Comparison of ENCODE assay signal across 28 mouse cellular contexts in the genomic region with DNA sequence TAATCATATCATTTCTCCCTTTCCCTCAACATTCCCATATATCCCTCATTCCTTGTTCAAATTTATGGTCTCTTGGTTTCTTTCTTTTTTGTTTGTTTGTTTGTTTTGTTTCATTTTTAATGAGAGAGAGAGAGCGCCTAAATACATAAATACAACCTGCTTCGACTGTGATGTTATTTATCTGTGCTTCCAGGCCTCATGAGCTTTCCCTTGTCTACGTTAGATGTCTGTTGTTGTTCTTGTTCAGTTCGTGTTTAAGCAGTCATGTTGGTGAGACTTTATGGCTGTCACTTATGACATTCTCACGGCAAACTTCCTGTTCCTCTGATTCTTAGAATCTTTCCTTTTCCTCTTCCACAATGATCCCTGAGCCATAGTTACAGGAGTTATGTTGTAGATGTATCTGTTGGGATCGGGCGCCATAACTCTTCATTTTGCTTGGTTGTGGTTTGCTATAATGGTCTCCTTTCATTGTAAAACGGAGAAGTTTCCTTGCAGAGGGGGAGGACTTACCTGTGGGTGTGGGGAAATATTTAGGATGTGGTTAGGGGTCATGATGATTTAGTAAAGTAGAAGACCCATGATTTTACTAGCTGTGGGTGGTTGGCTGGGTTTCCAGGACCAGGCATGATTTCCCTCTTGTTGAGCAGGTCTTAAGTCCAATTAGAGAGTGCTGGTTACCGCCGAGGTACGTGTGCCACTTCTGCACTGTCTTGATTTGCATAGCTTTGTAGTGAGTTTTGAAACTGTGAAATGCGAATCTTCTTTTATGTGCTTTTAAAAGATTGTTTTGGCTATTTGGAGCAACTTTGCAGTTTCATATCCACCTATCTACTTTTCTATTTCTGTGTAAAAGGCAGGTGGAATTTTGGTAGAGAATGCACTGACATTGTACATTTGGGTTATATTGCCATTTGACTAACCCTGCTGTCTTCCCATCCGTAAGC. TPM values are rescaled to one million over a fixed set of nuclear protein-coding genes. Genes with fewer than 3 reads are reported as not detected.
DNase-seq lines count a peak whose midpoint lies in the region; ATAC-seq and TF ChIP-seq lines count a peak whose summit lies in the region.
"Had no signal": no experiment of that assay in that cellular context is flagged by ENCODE, and none has a peak within 500 bp of the region (broad histone marks: within the 10 kb centered on the region; RNA-seq: fewer than 3 reads in every experiment).

No protein-coding gene starts in this region.

- H3K4me2 ChIP-seq in lung, embryonic 15.5 days, result no peak overlapping the region
- H3K4me2 ChIP-seq: embryonic facial prominence, embryonic 12.5 days; embryonic facial prominence, embryonic 15.5 days; forebrain, embryonic 12.5 days; forebrain, embryonic 15.5 days; heart, embryonic 13.5 days; hindbrain, embryonic 14.5 days had no signal

- no peak overlapping the region for H3K27ac ChIP-seq in lung, embryonic 15.5 days
- H3K27ac ChIP-seq in MEL (ENCODE audit: control insufficient read depth, low read depth, low read length), result peak overlapping the region; percentile 81
- H3K27ac ChIP-seq: embryonic facial prominence, embryonic 12.5 days; embryonic facial prominence, embryonic 15.5 days; forebrain, embryonic 12.5 days; forebrain, embryonic 15.5 days; heart, embryonic 10.5 days; heart, embryonic 13.5 days; hindbrain, embryonic 14.5 days; hindbrain, postnatal 0 days had no signal

- H3K9me3 ChIP-seq in lung, embryonic 15.5 days, result no peaks in the 10 kb centered on the region
- no peaks in the 10 kb centered on the region for H3K9me3 ChIP-seq in MEL (replicated peaks; ENCODE audit: insufficient read depth, low read length)
- H3K9me3 ChIP-seq: embryonic facial prominence, embryonic 12.5 days; embryonic facial prominence, embryonic 15.5 days; forebrain, embryonic 12.5 days; forebrain, embryonic 15.5 days had no signal

- peaks cover 47% of the 10 kb centered on the region for H3K79me2 ChIP-seq in MEL (ENCODE audit: control insufficient read depth, insufficient read depth, low read length, poor library complexity)

- no peak for TF ChIP-seq POLR2A in MEL (IDR thresholded peaks at IDR 0.05; ENCODE audit: control insufficient read depth in 1 of 2, insufficient read depth in 1 of 2, low read depth in 1 of 2, low read length in 2 of 2, poor library complexity in 1 of 2)

- DNase-seq in lung, adult 18-20 months, result no peak
- peak; percentile 89 for DNase-seq in MEL (ENCODE audit: low read depth, low spot score)
- DNase-seq in adrenal gland, postnatal 4 days (ENCODE audit: low spot score in 2 of 2), result no peak
- DNase-seq: adrenal gland, postnatal 10 days; adrenal gland, postnatal 36 days; cerebellum, adult 11 months; cerebellum, adult 2 months; cerebellum, adult 9-11 months; cerebellum, postnatal 25 days; gastrocnemius, postnatal 25 days; heart, adult 18-20 months; heart, postnatal 14 days; heart, postnatal 4 days; kidney, adult 2 months had no signal

- peaks cover 26% of the 10 kb centered on the region for H3K4me1 ChIP-seq in lung, embryonic 15.5 days
- H3K4me1 ChIP-seq in MEL (ENCODE audit: control insufficient read depth in 1 of 2, insufficient read depth in 2 of 2, low read length in 2 of 2), result peaks cover 14% of the 10 kb centered on the region in 2 experiments

- H3K9ac ChIP-seq in lung, embryonic 15.5 days, result peak overlapping the region; percentile 6; the same call in 1 of the 2 replicates
- H3K9ac ChIP-seq in MEL (ENCODE audit: control insufficient read depth, low read depth, low read length, poor library complexity, severe bottlenecking), result no peak overlapping the region
- H3K9ac ChIP-seq: embryonic facial prominence, embryonic 12.5 days; embryonic facial prominence, embryonic 15.5 days; forebrain, embryonic 12.5 days; forebrain, embryonic 15.5 days; heart, embryonic 13.5 days; hindbrain, embryonic 14.5 days had no signal

- no peak overlapping the region for H3K4me3 ChIP-seq in lung, embryonic 15.5 days
- peak overlapping the region; percentile 21 to 44 for H3K4me3 ChIP-seq in MEL (ENCODE audit: control insufficient read depth in 1 of 2, insufficient read depth in 1 of 2, low read depth in 2 of 2, low read length in 2 of 2)
- H3K4me3 ChIP-seq: embryonic facial prominence, embryonic 12.5 days; embryonic facial prominence, embryonic 15.5 days; forebrain, embryonic 12.5 days; forebrain, embryonic 15.5 days; heart, embryonic 10.5 days; heart, embryonic 13.5 days had no signal

- no peaks in the 10 kb centered on the region for H3K27me3 ChIP-seq in lung, embryonic 15.5 days
- no peaks in the 10 kb centered on the region for H3K27me3 ChIP-seq in MEL (ENCODE audit: control insufficient read depth in 1 of 2, insufficient read depth in 2 of 2, low read length in 2 of 2)
- H3K27me3 ChIP-seq: embryonic facial prominence, embryonic 12.5 days; embryonic facial prominence, embryonic 15.5 days; forebrain, embryonic 12.5 days; forebrain, embryonic 15.5 days; heart, embryonic 13.5 days; Patski had no signal

- no peak for ATAC-seq in lung, embryonic 15.5 days (ENCODE audit: borderline replicate concordance, extremely low read depth, low FRiP score, low TSS enrichment)
- peak; percentile 41 for ATAC-seq in CD4-positive, CD25-positive, alpha-beta regulatory T cell, adult 4 months
- ATAC-seq in inflammation-experienced regulatory T-cells, adult 6 months, result peak; percentile 73
- ATAC-seq in monocyte, adult 5-6 weeks (replicated peaks; ENCODE audit: insufficient number of reproducible peaks, low FRiP score, low TSS enrichment, poor library complexity, severe bottlenecking), result no peak
- ATAC-seq: forebrain, embryonic 15.5 days; hindbrain, postnatal 0 days; intestine, postnatal 0 days; Patski had no signal

- peak; percentile 66 to 71 for TF ChIP-seq EP300 in MEL (IDR thresholded peaks at IDR 0.05; ENCODE audit: low read depth in 1 of 2, low read length in 2 of 2)

- WGBS in lung, embryonic 15.5 days, result 81% methylated on average over 13 of the region's 13 CpGs

- TF ChIP-seq RAD21 in MEL (IDR thresholded peaks at IDR 0.05; ENCODE audit: low read depth, low read length), result no peak

- peaks cover 5% of the 10 kb centered on the region; the same call in 1 of the 2 replicates for H3K36me3 ChIP-seq in lung, embryonic 15.5 days
- peaks cover 0 to 21% of the 10 kb centered on the region in 2 experiments; a peak in 3 of 4 replicates for H3K36me3 ChIP-seq in MEL (ENCODE audit: control insufficient read depth in 1 of 2, insufficient read depth in 2 of 2, low read length in 2 of 2)
- H3K36me3 ChIP-seq: forebrain, embryonic 15.5 days had no signal

- TF ChIP-seq CTCF in MEL (IDR thresholded peaks at IDR 0.05 in 2 of 3, conservative IDR thresholded peaks at IDR 0.05 in 1 of 3; ENCODE audit: control insufficient read depth in 1 of 3, insufficient read depth in 1 of 3, low read depth in 2 of 3, low read length in 3 of 3, poor library complexity in 1 of 3, severe bottlenecking in 1 of 3), result no peak

TF ChIP-seq in MEL, 35 proteins besides CTCF, POLR2A, EP300 and RAD21 (continues in another document):
- TF ChIP-seq MAX (IDR thresholded peaks at IDR 0.05; ENCODE audit: low read length) (0 out of 2 replicates have a peak, but pooled peaks have one; percentile 34), KAT2A (conservative IDR thresholded peaks at IDR 0.05; ENCODE audit: low read depth, low read length) (no peak), ZKSCAN1 (IDR thresholded peaks at IDR 0.05; ENCODE audit: low read depth, low read length) (no peak), POLR2AphosphoS5 (IDR thresholded peaks at IDR 0.05; ENCODE audit: borderline replicate concordance, low read depth, low read length) (no peak), ELF1 (IDR thresholded peaks at IDR 0.05; ENCODE audit: low read depth, low read length) (0 out of 2 replicates have a peak, but pooled peaks have one; percentile 34), BHLHE40 (IDR thresholded peaks at IDR 0.05; ENCODE audit: borderline replicate concordance, low read depth, low read length) (no peak), E2F4 (IDR thresholded peaks at IDR 0.05; ENCODE audit: borderline replicate concordance, low read depth, low read length) (no peak), ZNF384 (IDR thresholded peaks at IDR 0.05; ENCODE audit: low read depth, low read length) (no peak), POLR2AphosphoS2 (IDR thresholded peaks at IDR 0.05; ENCODE audit: low read length) (no peak), MAFK (IDR thresholded peaks at IDR 0.05; ENCODE audit: borderline replicate concordance, low read depth, low read length) (no peak), SIN3A (IDR thresholded peaks at IDR 0.05; ENCODE audit: low read length) (peak; percentile 83; the same call in 1 of the 2 replicates), GATA1 (IDR thresholded peaks at IDR 0.05; ENCODE audit: low read depth, low read length) (peak; percentile 70), ETS1 (IDR thresholded peaks at IDR 0.05; ENCODE audit: low read depth, low read length) (peak; percentile 59), MYB (IDR thresholded peaks at IDR 0.05; ENCODE audit: low read depth, low read length) (no peak), USF1 (IDR thresholded peaks at IDR 0.05; ENCODE audit: low read depth, low read length) (no peak), HCFC1 (IDR thresholded peaks at IDR 0.05; ENCODE audit: low read depth, low read length) (peak; percentile 35; the same call in 1 of the 2 replicates), NELFE (IDR thresholded peaks at IDR 0.05; ENCODE audit: low read depth, low read length) (no peak), MXI1 (IDR thresholded peaks at IDR 0.05; ENCODE audit: low read depth, low read length) (0 out of 2 replicates have a peak, but pooled peaks have one; percentile 38), RCOR1 (IDR thresholded peaks at IDR 0.05; ENCODE audit: low read depth, low read length) (peak; percentile 37; the same call in 1 of the 2 replicates), ZC3H11A (IDR thresholded peaks at IDR 0.05; ENCODE audit: low read depth, low read length) (no peak), JUND (IDR thresholded peaks at IDR 0.05; ENCODE audit: low read depth, low read length) (no peak), MAZ (IDR thresholded peaks at IDR 0.05; ENCODE audit: low read depth, low read length) (0 out of 2 replicates have a peak, but pooled peaks have one; percentile 31), CHD1 (IDR thresholded peaks at IDR 0.05; ENCODE audit: low read depth, low read length) (0 out of 2 replicates have a peak, but pooled peaks have one; percentile 57)

RNA-seq across cellular contexts. Expression of gene Ryk, which starts 17.6 kb away (rescaled TPM):
- 23.4 and 25.6 TPM in 2 replicates for polyA plus RNA-seq in lung, embryonic 15.5 days (2015; fragmentation: Nextera tagmentation; extraction: Ambion mirVana)
- 1 to 10 TPM; 1.2 to 2.0 TPM for polyA plus RNA-seq in CD4-positive, CD25-positive, alpha-beta regulatory T cell, adult 4 months (2017; shearing (Covaris generic))
- 43.8 and 46.0 TPM in 2 replicates for total RNA-seq in MEL (2012; rRNA removed)
- polyA plus RNA-seq in MEL (2012; ENCODE audit: insufficient read depth in 1 of 2, insufficient read length in 2 of 2, low read depth in 1 of 2, low replicate concordance in 2 of 2, missing spikeins in 1 of 2), result 10 to 100 TPM; 46.4 to 47.3 TPM
- 1 to 10 TPM; 2.6 to 3.2 (median 3.1) TPM for polyA plus RNA-seq in inflammation-experienced regulatory T-cells, adult 6 months (2017; shearing (Covaris generic))
- 1.4 to 1.7 TPM in 2 of 3 replicates, not detected in the other for total RNA-seq in monocyte, adult 5-6 weeks (2017)
- 10 to 100 TPM; 63.2 to 64.9 TPM for total RNA-seq in adrenal gland, postnatal 4 days (2021)

Comparison
In these comparisons a context has a peak if more than half of its experiments do, and no peak if none do; other contexts are left out.
1. ATAC-seq: peak in CD4-positive, CD25-positive, alpha-beta regulatory T cell, adult 4 months (single experiment) and inflammation-experienced regulatory T-cells, adult 6 months (single experiment); none in lung, embryonic 15.5 days (single experiment) and monocyte, adult 5-6 weeks (single experiment).